Mouse (Mus musculus): ENCODE measurements around the gene Unc13b.

DNA sequence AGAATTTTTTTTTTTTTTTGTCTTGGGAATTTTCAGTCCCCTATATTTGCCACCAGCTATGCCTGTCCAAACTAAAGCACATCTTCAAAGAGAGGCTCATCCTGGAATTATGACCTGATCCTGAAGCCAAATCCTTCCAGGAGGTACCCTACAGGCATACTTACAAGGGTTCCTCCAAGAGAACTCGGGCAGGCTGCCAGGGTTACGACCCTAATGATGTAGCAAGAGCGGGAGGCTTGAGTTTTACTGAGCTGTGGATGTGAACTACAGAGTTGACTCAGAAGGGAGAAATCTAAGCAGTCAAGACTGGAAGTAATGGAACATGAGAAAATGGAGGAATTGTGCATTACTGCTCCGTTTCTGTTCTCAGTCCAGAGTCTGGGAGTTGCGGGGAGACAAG, 201.3 kb downstream of the Unc13b start:
- TF ChIP-seq CTCF (IDR thresholded peaks at IDR 0.05; ENCODE audit: extremely low read depth, insufficient read depth, low read length) (no peak), POLR2A (IDR thresholded peaks at IDR 0.05; ENCODE audit: extremely low read depth, insufficient read depth, low read length) (no peak)

Measured in cortical plate, adult 2 months (tissue).